Mouse (Mus musculus): ENCODE results near the gene Utrn. TPM values are rescaled to one million over a fixed set of nuclear protein-coding genes. Genes with fewer than 3 reads are reported as not detected.

Utrn gene
- polyA plus RNA-seq, 1 experiment from 2014 or later: 20.3 TPM

GRCm38 (mm10) chr10:12482975-12483374, 386.2 kb downstream of the Utrn start:
- Histone ChIP-seq H3K27me3 (replicated peaks; ENCODE audit: control insufficient read depth, insufficient read depth, low read length) (no peaks in the 10 kb centered on the region), H3K4me1 (replicated peaks; ENCODE audit: control insufficient read depth, insufficient read depth, low read length) (no peaks in the 10 kb centered on the region), H3K4me3 (replicated peaks; ENCODE audit: low read length) (no peak overlapping the region), H3K27ac (ENCODE audit: low read length) (no peak overlapping the region), H3K9ac (replicated peaks; ENCODE audit: low read depth, low read length) (no peak overlapping the region), H3K4me2 (ENCODE audit: low read length) (no peak overlapping the region), H3K9me3 (ENCODE audit: control insufficient read depth, low read length) (no peaks in the 10 kb centered on the region), H3K36me3 (ENCODE audit: control insufficient read depth, insufficient read depth) (no peaks in the 10 kb centered on the region)
- 79% methylated on average over 3 of the region's 3 CpGs for WGBS
- no peak for ATAC-seq

- Histone ChIP-seq H3K27ac (ENCODE audit: low read length) (no peak overlapping the region), H3K36me3 (ENCODE audit: control insufficient read depth, insufficient read depth) (no peaks in the 10 kb centered on the region), H3K4me1 (replicated peaks; ENCODE audit: control insufficient read depth, insufficient read depth, low read length) (0 out of 2 replicates have a peak, but pooled peaks cover 3% of the 10 kb centered on the region), H3K4me2 (ENCODE audit: low read length) (no peak overlapping the region), H3K4me3 (replicated peaks; ENCODE audit: low read length) (no peak overlapping the region), H3K9ac (replicated peaks; ENCODE audit: low read depth, low read length) (no peak overlapping the region), H3K9me3 (ENCODE audit: control insufficient read depth, low read length) (no peaks in the 10 kb centered on the region), H3K27me3 (replicated peaks; ENCODE audit: control insufficient read depth, insufficient read depth, low read length) (no peaks in the 10 kb centered on the region)
- WGBS: 64% methylated on average over 14 of the region's 14 CpGs
- no peak; the same call in 1 of the 2 replicates for ATAC-seq
Observed at GRCm38 (mm10) chr10:12474850-12475621, 394.1 kb downstream of the Utrn start.

GRCm38 (mm10) chr10:12469391-12470057, 399.6 kb downstream of the Utrn start:
- Histone ChIP-seq H3K9ac (replicated peaks; ENCODE audit: low read depth, low read length) (no peak overlapping the region), H3K4me3 (replicated peaks; ENCODE audit: low read length) (no peak overlapping the region), H3K4me1 (replicated peaks; ENCODE audit: control insufficient read depth, insufficient read depth, low read length) (no peaks in the 10 kb centered on the region), H3K36me3 (ENCODE audit: control insufficient read depth, insufficient read depth) (no peaks in the 10 kb centered on the region), H3K27me3 (replicated peaks; ENCODE audit: control insufficient read depth, insufficient read depth, low read length) (no peaks in the 10 kb centered on the region), H3K9me3 (ENCODE audit: control insufficient read depth, low read length) (no peaks in the 10 kb centered on the region), H3K27ac (ENCODE audit: low read length) (no peak overlapping the region), H3K4me2 (ENCODE audit: low read length) (no peak overlapping the region)
- 81% methylated on average over 5 of the region's 5 CpGs for WGBS
- no peak for ATAC-seq

GRCm38 (mm10) chr10:12467544-12467943, 401.6 kb downstream of the Utrn start:
- H3K9me3 ChIP-seq (ENCODE audit: control insufficient read depth, low read length): no peaks in the 10 kb centered on the region
- H3K36me3 ChIP-seq (ENCODE audit: control insufficient read depth, insufficient read depth): no peaks in the 10 kb centered on the region
- no peak overlapping the region for H3K4me3 ChIP-seq (replicated peaks; ENCODE audit: low read length)
- WGBS: 20% methylated on average over 2 of the region's 2 CpGs
- H3K27me3 ChIP-seq (replicated peaks; ENCODE audit: control insufficient read depth, insufficient read depth, low read length): no peaks in the 10 kb centered on the region
- no peak overlapping the region for H3K4me2 ChIP-seq (ENCODE audit: low read length)
- H3K9ac ChIP-seq (replicated peaks; ENCODE audit: low read depth, low read length): no peak overlapping the region
- peak; percentile 70 for ATAC-seq
- no peak overlapping the region for H3K27ac ChIP-seq (ENCODE audit: low read length)
- H3K4me1 ChIP-seq (replicated peaks; ENCODE audit: control insufficient read depth, insufficient read depth, low read length): no peaks in the 10 kb centered on the region

- H3K9ac ChIP-seq (replicated peaks; ENCODE audit: low read depth, low read length): no peak overlapping the region
- no peak overlapping the region for H3K4me2 ChIP-seq (ENCODE audit: low read length)
- no peak overlapping the region for H3K27ac ChIP-seq (ENCODE audit: low read length)
- no peaks in the 10 kb centered on the region for H3K9me3 ChIP-seq (ENCODE audit: control insufficient read depth, low read length)
- no peaks in the 10 kb centered on the region for H3K36me3 ChIP-seq (ENCODE audit: control insufficient read depth, insufficient read depth)
- peaks cover 3% of the 10 kb centered on the region; the same call in 1 of the 2 replicates for H3K4me1 ChIP-seq (replicated peaks; ENCODE audit: control insufficient read depth, insufficient read depth, low read length)
- no peak for ATAC-seq
- no peaks in the 10 kb centered on the region for H3K27me3 ChIP-seq (replicated peaks; ENCODE audit: control insufficient read depth, insufficient read depth, low read length)
- no peak overlapping the region for H3K4me3 ChIP-seq (replicated peaks; ENCODE audit: low read length)
Observed at GRCm38 (mm10) chr10:12460945-12461344, 408.2 kb downstream of the Utrn start.

- 94% methylated on average over 1 of the region's 1 CpGs for WGBS
- ATAC-seq: no peak
Observed at GRCm38 (mm10) chr10:12456867-12457266, 412.3 kb downstream of the Utrn start.

GRCm38 (mm10) chr10:12452641-12453040, 416.5 kb downstream of the Utrn start:
- ATAC-seq: no peak
- H3K4me2 ChIP-seq (ENCODE audit: low read length): no peak overlapping the region
- no peaks in the 10 kb centered on the region for H3K27me3 ChIP-seq (replicated peaks; ENCODE audit: control insufficient read depth, insufficient read depth, low read length)
- H3K4me1 ChIP-seq (replicated peaks; ENCODE audit: control insufficient read depth, insufficient read depth, low read length): no peaks in the 10 kb centered on the region
- H3K4me3 ChIP-seq (replicated peaks; ENCODE audit: low read length): no peak overlapping the region
- no peaks in the 10 kb centered on the region; the same call in 1 of the 2 replicates for H3K36me3 ChIP-seq (ENCODE audit: control insufficient read depth, insufficient read depth)
- no peaks in the 10 kb centered on the region for H3K9me3 ChIP-seq (ENCODE audit: control insufficient read depth, low read length)
- no peak overlapping the region for H3K9ac ChIP-seq (replicated peaks; ENCODE audit: low read depth, low read length)
- no peak overlapping the region for H3K27ac ChIP-seq (ENCODE audit: low read length)
- 88% methylated on average over 2 of the region's 2 CpGs for WGBS

More at GRCm38 (mm10) chr10:12456867-12457266, 412.3 kb downstream of the Utrn start:
- peaks cover 3% of the 10 kb centered on the region; the same call in 1 of the 2 replicates for H3K4me1 ChIP-seq (replicated peaks; ENCODE audit: control insufficient read depth, insufficient read depth, low read length)
- no peak overlapping the region for H3K27ac ChIP-seq (ENCODE audit: low read length)
- no peak overlapping the region for H3K9ac ChIP-seq (replicated peaks; ENCODE audit: low read depth, low read length)
- H3K9me3 ChIP-seq (ENCODE audit: control insufficient read depth, low read length): no peaks in the 10 kb centered on the region
- H3K36me3 ChIP-seq (ENCODE audit: control insufficient read depth, insufficient read depth): no peaks in the 10 kb centered on the region; the same call in 1 of the 2 replicates
- H3K27me3 ChIP-seq (replicated peaks; ENCODE audit: control insufficient read depth, insufficient read depth, low read length): no peaks in the 10 kb centered on the region
- no peak overlapping the region for H3K4me2 ChIP-seq (ENCODE audit: low read length)
- no peak overlapping the region for H3K4me3 ChIP-seq (replicated peaks; ENCODE audit: low read length)

- Histone ChIP-seq H3K9me3 (ENCODE audit: control insufficient read depth, low read length) (no peaks in the 10 kb centered on the region), H3K4me1 (replicated peaks; ENCODE audit: control insufficient read depth, insufficient read depth, low read length) (no peaks in the 10 kb centered on the region), H3K27me3 (replicated peaks; ENCODE audit: control insufficient read depth, insufficient read depth, low read length) (no peaks in the 10 kb centered on the region), H3K4me3 (replicated peaks; ENCODE audit: low read length) (no peak overlapping the region), H3K9ac (replicated peaks; ENCODE audit: low read depth, low read length) (no peak overlapping the region), H3K4me2 (ENCODE audit: low read length) (no peak overlapping the region), H3K27ac (ENCODE audit: low read length) (no peak overlapping the region), H3K36me3 (ENCODE audit: control insufficient read depth, insufficient read depth) (no peaks in the 10 kb centered on the region)
- no peak for ATAC-seq
- 93% methylated on average over 4 of the region's 4 CpGs for WGBS
Observed at GRCm38 (mm10) chr10:12444122-12444521, 425.0 kb downstream of the Utrn start.

- no peaks in the 10 kb centered on the region for H3K36me3 ChIP-seq (ENCODE audit: control insufficient read depth, insufficient read depth)
- no peak overlapping the region for H3K9ac ChIP-seq (replicated peaks; ENCODE audit: low read depth, low read length)
- WGBS: 51% methylated on average over 2 of the region's 2 CpGs
- no peak overlapping the region for H3K4me2 ChIP-seq (ENCODE audit: low read length)
- peak; percentile 78 for ATAC-seq
- no peaks in the 10 kb centered on the region for H3K9me3 ChIP-seq (ENCODE audit: control insufficient read depth, low read length)
- no peak overlapping the region for H3K4me3 ChIP-seq (replicated peaks; ENCODE audit: low read length)
- H3K4me1 ChIP-seq (replicated peaks; ENCODE audit: control insufficient read depth, insufficient read depth, low read length): no peaks in the 10 kb centered on the region
- H3K27me3 ChIP-seq (replicated peaks; ENCODE audit: control insufficient read depth, insufficient read depth, low read length): no peaks in the 10 kb centered on the region
- no peak overlapping the region for H3K27ac ChIP-seq (ENCODE audit: low read length)
Observed at GRCm38 (mm10) chr10:12433161-12433560, 436.0 kb downstream of the Utrn start.
